Mouse (Mus musculus): ENCODE measurements around the gene Gdap2. TPM values are rescaled to one million over a fixed set of nuclear protein-coding genes. Genes with fewer than 3 reads are reported as not detected.

Gdap2 gene
- polyA plus RNA-seq, 1 experiment from 2014 or later, result 16.4 TPM

Other genes with a start within 250 kb of the Gdap2 start
- 22.0 and 27.5 TPM in 2 replicates for gene Wdr3, start within 50 bp of the Gdap2 start, polyA plus RNA-seq (2015; fragmentation: Nextera tagmentation; extraction: Ambion mirVana)

Measured in heart, embryonic 13.5 days (tissue).